Mouse (Mus musculus): ENCODE results near the gene BC034090.

DNA sequence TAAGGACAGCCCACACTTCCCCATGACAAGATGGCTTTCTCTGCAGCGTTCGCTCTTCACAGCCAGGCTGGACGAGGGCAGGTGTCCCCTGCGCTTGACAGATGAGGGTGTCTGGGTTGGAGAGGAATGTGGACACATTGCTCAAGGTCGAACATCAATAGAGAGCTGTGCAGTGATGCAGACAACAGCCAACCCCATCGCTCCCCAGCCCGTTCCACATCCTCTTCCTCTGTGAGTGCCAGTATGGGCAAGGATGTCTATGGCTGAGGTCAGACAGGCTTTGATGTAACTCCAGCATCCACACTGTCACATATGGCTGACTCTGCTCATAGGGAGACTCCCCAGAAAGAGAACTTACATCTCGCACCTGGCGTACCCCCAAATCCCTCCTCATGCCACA, 10.9 kb downstream of the BC034090 start:
- TF ChIP-seq CTCF (IDR thresholded peaks at IDR 0.05; ENCODE audit: borderline replicate concordance, insufficient read depth, low read depth, low read length) (no peak), POLR2A (IDR thresholded peaks at IDR 0.05; ENCODE audit: borderline replicate concordance, insufficient read depth, low read length) (no peak)
